Mouse (Mus musculus) MEL (cell line): ENCODE measurements around the gene Pcnx3.

Source experiments
- CTCF ChIP-seq, 3 experiments: IDR thresholded peaks in 2 of 3; conservative IDR thresholded peaks in 1 of 3; 2 replicates each; pipeline ENCODE4 v1.5.1; 2011 to 2012; ENCODE audit warnings: low read length in 3 of 3, low read depth in 2 of 3, mild to moderate bottlenecking in 2 of 3, improper control_type of control experiment in 1 of 3, inconsistent platforms in 1 of 3, mixed read lengths in 1 of 3, moderate library complexity in 1 of 3; ENCODE audit not compliant: control insufficient read depth in 1 of 3, insufficient read depth in 1 of 3, poor library complexity in 1 of 3, severe bottlenecking in 1 of 3
- ELF1 ChIP-seq: IDR thresholded peaks from 2 replicates; pipeline ENCODE4 v1.6.1; 2014; ENCODE audit warnings: low read depth, mild to moderate bottlenecking, inconsistent platforms, low read length, improper control_type of control experiment, moderate library complexity
- MEF2A ChIP-seq: IDR thresholded peaks from 2 replicates; pipeline ENCODE4 v1.6.1; 2014; ENCODE audit warnings: low read depth, mild to moderate bottlenecking, inconsistent platforms, low read length, improper control_type of control experiment; ENCODE audit not compliant: poor library complexity, insufficient replicate concordance, severe bottlenecking; ENCODE audit errors: extremely low read depth

GRCm38 (mm10) chr19:5652570-5652969 lies 36.1 kb downstream of the Pcnx3 start:
- TF ChIP-seq CTCF (IDR thresholded peaks at IDR 0.05 in 2 of 3, conservative IDR thresholded peaks at IDR 0.05 in 1 of 3; ENCODE audit: control insufficient read depth in 1 of 3, insufficient read depth in 1 of 3, low read depth in 2 of 3, low read length in 3 of 3, poor library complexity in 1 of 3, severe bottlenecking in 1 of 3) (no peak), ELF1 (no peak), MEF2A (no peak)
